Comparison of ENCODE assay signal across 7 mouse cellular contexts in the genomic region with DNA sequence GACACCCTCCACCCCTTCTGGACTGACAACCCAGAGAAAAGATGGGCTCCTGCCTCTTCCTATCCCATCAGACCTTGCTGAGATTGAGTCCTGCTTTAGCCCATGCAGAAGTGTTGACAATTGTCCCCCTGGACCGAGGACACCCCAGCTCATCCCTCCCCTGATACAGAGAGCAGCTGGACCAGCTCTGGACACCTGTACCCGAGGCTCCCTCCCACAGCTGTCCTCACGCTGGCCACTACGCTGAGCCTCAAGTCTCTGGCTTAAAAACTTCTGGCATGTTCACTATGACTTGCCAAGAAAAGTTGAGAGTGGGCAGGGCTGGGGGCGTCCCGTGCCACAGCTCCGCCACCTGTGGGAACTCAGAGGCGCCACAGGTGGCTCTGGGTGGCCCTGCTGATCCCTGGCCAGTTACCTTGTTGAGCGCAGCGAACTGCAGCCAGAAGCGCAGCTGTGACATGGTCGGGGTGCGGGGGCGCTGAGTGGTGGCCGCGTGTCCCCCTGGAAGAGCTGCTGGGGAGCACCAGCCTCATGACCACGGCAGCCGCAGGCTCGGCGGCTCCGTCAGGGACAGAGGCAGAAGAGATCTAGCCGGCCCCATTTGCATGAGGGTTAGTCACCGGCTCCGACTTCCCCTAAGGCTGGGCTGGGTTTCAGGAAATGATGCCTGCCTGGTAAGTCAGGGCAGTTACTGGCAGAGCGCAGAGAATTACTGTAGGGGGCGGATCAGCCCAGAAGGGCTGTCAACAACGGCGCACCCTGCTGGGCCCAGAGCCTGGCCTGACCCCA. TPM values are rescaled to one million over a fixed set of nuclear protein-coding genes. Genes with fewer than 3 reads are reported as not detected.
DNase-seq lines count a peak whose midpoint lies in the region; ATAC-seq and TF ChIP-seq lines count a peak whose summit lies in the region.

No protein-coding gene starts in this region.

- H3K9me3 ChIP-seq in embryonic facial prominence, embryonic 11.5 days (replicated peaks; ENCODE audit: control insufficient read depth, low read length), result no peaks in the 10 kb centered on the region
- no peaks in the 10 kb centered on the region for H3K9me3 ChIP-seq in heart, embryonic 16.5 days (replicated peaks; ENCODE audit: control insufficient read depth, low read length)
- H3K9me3 ChIP-seq in lung, embryonic 16.5 days (ENCODE audit: control insufficient read depth, low read length), result no peaks in the 10 kb centered on the region

- H3K27me3 ChIP-seq in embryonic facial prominence, embryonic 11.5 days (ENCODE audit: control insufficient read depth, insufficient read depth, low read length), result no peaks in the 10 kb centered on the region
- no peaks in the 10 kb centered on the region for H3K27me3 ChIP-seq in heart, embryonic 16.5 days (ENCODE audit: control insufficient read depth, insufficient read depth, low read length)
- no peaks in the 10 kb centered on the region for H3K27me3 ChIP-seq in lung, embryonic 16.5 days (ENCODE audit: control insufficient read depth, insufficient read depth, low read depth, low read length)
- H3K27me3 ChIP-seq in small intestine, adult 2 months (ENCODE audit: control insufficient read depth, insufficient read depth, low read length), result no peaks in the 10 kb centered on the region

- no peak; the same call in 1 of the 2 replicates for TF ChIP-seq POLR2A in small intestine, adult 2 months (IDR thresholded peaks at IDR 0.05; ENCODE audit: low read depth, low read length)

- H3K4me1 ChIP-seq in embryonic facial prominence, embryonic 11.5 days (ENCODE audit: control insufficient read depth, insufficient read depth, low read length), result no peaks in the 10 kb centered on the region; the same call in none of the 2 replicates
- peaks cover 32% of the 10 kb centered on the region for H3K4me1 ChIP-seq in heart, embryonic 16.5 days (ENCODE audit: control insufficient read depth, insufficient read depth, low read length)
- H3K4me1 ChIP-seq in lung, embryonic 16.5 days (replicated peaks; ENCODE audit: control insufficient read depth, insufficient read depth, low read length), result peaks cover 28% of the 10 kb centered on the region
- H3K4me1 ChIP-seq in small intestine, adult 2 months (ENCODE audit: control insufficient read depth, insufficient read depth, insufficient read length, low read length), result peaks cover 32% of the 10 kb centered on the region

- H3K4me2 ChIP-seq in embryonic facial prominence, embryonic 11.5 days (ENCODE audit: low read depth, low read length), result peak overlapping the region; percentile 3
- peak overlapping the region; percentile 56 for H3K4me2 ChIP-seq in heart, embryonic 16.5 days (ENCODE audit: low read depth, low read length)
- peak overlapping the region; percentile 49 for H3K4me2 ChIP-seq in lung, embryonic 16.5 days (ENCODE audit: low read depth, low read length)

- no peak overlapping the region for H3K9ac ChIP-seq in embryonic facial prominence, embryonic 11.5 days (replicated peaks; ENCODE audit: low read length)
- peak overlapping the region; percentile 59 for H3K9ac ChIP-seq in heart, embryonic 16.5 days (ENCODE audit: low read length)
- H3K9ac ChIP-seq in lung, embryonic 16.5 days (ENCODE audit: low read length), result peak overlapping the region; percentile 51

- peak; percentile 60; the same call in 1 of the 2 replicates for TF ChIP-seq CTCF in small intestine, adult 2 months (IDR thresholded peaks at IDR 0.05; ENCODE audit: extremely low read depth, insufficient read length, insufficient replicate concordance, low read depth, low read length)

- ATAC-seq in CD4-positive, CD25-positive, alpha-beta regulatory T cell, adult 4 months, result peak; percentile 97
- no peak for ATAC-seq in embryonic facial prominence, embryonic 11.5 days (replicated peaks; ENCODE audit: insufficient number of reproducible peaks, low FRiP score, low TSS enrichment, low read depth)
- peak; percentile 45 for ATAC-seq in heart, embryonic 16.5 days (replicated peaks; ENCODE audit: extremely low read depth, insufficient read depth, low FRiP score)
- peak; percentile 56 for ATAC-seq in lung, embryonic 16.5 days (ENCODE audit: low read depth)

- no peak overlapping the region for H3K4me3 ChIP-seq in embryonic facial prominence, embryonic 11.5 days (ENCODE audit: low read depth, low read length)
- peak overlapping the region; percentile 32 for H3K4me3 ChIP-seq in heart, embryonic 16.5 days (ENCODE audit: low read length)
- peak overlapping the region; percentile 26 for H3K4me3 ChIP-seq in lung, embryonic 16.5 days (ENCODE audit: low read length)
- H3K4me3 ChIP-seq in small intestine, adult 2 months (ENCODE audit: low read depth, low read length), result peak overlapping the region; percentile 68

- WGBS in embryonic facial prominence, embryonic 11.5 days, result 16% methylated on average over 28 of the region's 28 CpGs
- 17% methylated on average over 28 of the region's 28 CpGs for WGBS in heart, embryonic 16.5 days
- 20% methylated on average over 28 of the region's 28 CpGs for WGBS in lung, embryonic 16.5 days
- WGBS in small intestine, adult 2 months, result 12% methylated on average over 28 of the region's 28 CpGs

- no peaks in the 10 kb centered on the region for H3K36me3 ChIP-seq in embryonic facial prominence, embryonic 11.5 days (replicated peaks; ENCODE audit: control insufficient read depth, insufficient read depth, low read depth, low read length)
- peaks cover 6% of the 10 kb centered on the region; the same call in 1 of the 2 replicates for H3K36me3 ChIP-seq in heart, embryonic 16.5 days (ENCODE audit: control insufficient read depth, insufficient read depth)
- H3K36me3 ChIP-seq in lung, embryonic 16.5 days (ENCODE audit: control insufficient read depth, insufficient read depth, low read length), result no peaks in the 10 kb centered on the region
- H3K36me3 ChIP-seq in small intestine, adult 2 months (ENCODE audit: control insufficient read depth, insufficient read depth, low read length), result peaks cover 39% of the 10 kb centered on the region

- DNase-seq in MN1 (ENCODE audit: low spot score), result peak; percentile 90
- peak; percentile 50 for DNase-seq in embryonic facial prominence, embryonic 11.5 days (ENCODE audit: low spot score)
- DNase-seq in kidney, postnatal 36 days, result peak; percentile 79 to 83

- no peak overlapping the region for H3K27ac ChIP-seq in embryonic facial prominence, embryonic 11.5 days (replicated peaks; ENCODE audit: low read depth, low read length)
- peak overlapping the region; percentile 8; the same call in 1 of the 2 replicates for H3K27ac ChIP-seq in heart, embryonic 16.5 days (ENCODE audit: low read length)
- H3K27ac ChIP-seq in lung, embryonic 16.5 days (ENCODE audit: low read length), result peak overlapping the region; percentile 49
- peak overlapping the region; percentile 91 for H3K27ac ChIP-seq in small intestine, adult 2 months (ENCODE audit: insufficient read depth, low read depth, low read length)

RNA-seq across cellular contexts. Expression of gene Gpx4, which starts 28.0 kb away (rescaled TPM):
- polyA plus RNA-seq in CD4-positive, CD25-positive, alpha-beta regulatory T cell, adult 4 months (2017; shearing (Covaris generic)), result 100 to 1,000 TPM; 450 to 480 TPM
- polyA plus RNA-seq in embryonic facial prominence, embryonic 11.5 days (2014; fragmentation: Nextera tagmentation; extraction: Ambion mirVana), result 515 and 565 TPM in 2 replicates
- polyA plus RNA-seq in heart, embryonic 16.5 days (2015; fragmentation: Nextera tagmentation; extraction: Ambion mirVana), result 668 and 748 TPM in 2 replicates
- 554 and 585 TPM in 2 replicates for polyA plus RNA-seq in lung, embryonic 16.5 days (2015; fragmentation: Nextera tagmentation; extraction: Ambion mirVana)
- 388 and 646 TPM in 2 replicates for polyA plus RNA-seq in small intestine, adult 2 months (2012; rRNA removed)

RNA-seq across cellular contexts. Expression of gene Sbno2, which starts 30.4 kb away (rescaled TPM):
- polyA plus RNA-seq in CD4-positive, CD25-positive, alpha-beta regulatory T cell, adult 4 months (2017; shearing (Covaris generic)), result 10 to 100 TPM; 28.4 to 54.8 TPM
- polyA plus RNA-seq in embryonic facial prominence, embryonic 11.5 days (2014; fragmentation: Nextera tagmentation; extraction: Ambion mirVana), result 5.6 and 6.6 TPM in 2 replicates
- 11.7 and 13.5 TPM in 2 replicates for polyA plus RNA-seq in heart, embryonic 16.5 days (2015; fragmentation: Nextera tagmentation; extraction: Ambion mirVana)
- polyA plus RNA-seq in lung, embryonic 16.5 days (2015; fragmentation: Nextera tagmentation; extraction: Ambion mirVana), result 18.7 and 19.1 TPM in 2 replicates
- polyA plus RNA-seq in small intestine, adult 2 months (2012; rRNA removed), result 61.2 and 126 TPM in 2 replicates

RNA-seq across cellular contexts. Expression of gene Polr2e, which starts 35.4 kb away (rescaled TPM):
- 100 to 1,000 TPM; 194 to 220 TPM for polyA plus RNA-seq in CD4-positive, CD25-positive, alpha-beta regulatory T cell, adult 4 months (2017; shearing (Covaris generic))
- 266 and 287 TPM in 2 replicates for polyA plus RNA-seq in embryonic facial prominence, embryonic 11.5 days (2014; fragmentation: Nextera tagmentation; extraction: Ambion mirVana)
- polyA plus RNA-seq in heart, embryonic 16.5 days (2015; fragmentation: Nextera tagmentation; extraction: Ambion mirVana), result 136 and 144 TPM in 2 replicates
- 194 and 210 TPM in 2 replicates for polyA plus RNA-seq in lung, embryonic 16.5 days (2015; fragmentation: Nextera tagmentation; extraction: Ambion mirVana)
- polyA plus RNA-seq in small intestine, adult 2 months (2012; rRNA removed), result 140 and 186 TPM in 2 replicates

RNA-seq across cellular contexts. Expression of gene Stk11, which starts 40.6 kb away (rescaled TPM):
- 10 to 100 TPM; 19.2 to 30.7 TPM for polyA plus RNA-seq in CD4-positive, CD25-positive, alpha-beta regulatory T cell, adult 4 months (2017; shearing (Covaris generic))
- polyA plus RNA-seq in embryonic facial prominence, embryonic 11.5 days (2014; fragmentation: Nextera tagmentation; extraction: Ambion mirVana), result 16.6 and 18.5 TPM in 2 replicates
- 13.8 and 15.3 TPM in 2 replicates for polyA plus RNA-seq in heart, embryonic 16.5 days (2015; fragmentation: Nextera tagmentation; extraction: Ambion mirVana)
- polyA plus RNA-seq in lung, embryonic 16.5 days (2015; fragmentation: Nextera tagmentation; extraction: Ambion mirVana), result 18.6 and 23.3 TPM in 2 replicates
- 77.5 and 124 TPM in 2 replicates for polyA plus RNA-seq in small intestine, adult 2 months (2012; rRNA removed)

RNA-seq across cellular contexts. Expression of gene Arhgap45, which starts 58.6 kb away (rescaled TPM):
- polyA plus RNA-seq in CD4-positive, CD25-positive, alpha-beta regulatory T cell, adult 4 months (2017; shearing (Covaris generic)), result 100 to 1,000 TPM; 233 to 369 TPM
- 5.2 and 6.7 TPM in 2 replicates for polyA plus RNA-seq in embryonic facial prominence, embryonic 11.5 days (2014; fragmentation: Nextera tagmentation; extraction: Ambion mirVana)
- polyA plus RNA-seq in heart, embryonic 16.5 days (2015; fragmentation: Nextera tagmentation; extraction: Ambion mirVana), result 10.9 and 17.7 TPM in 2 replicates
- 18.1 and 21.8 TPM in 2 replicates for polyA plus RNA-seq in lung, embryonic 16.5 days (2015; fragmentation: Nextera tagmentation; extraction: Ambion mirVana)
- 23.2 and 36.8 TPM in 2 replicates for polyA plus RNA-seq in small intestine, adult 2 months (2012; rRNA removed)

Comparison
In these comparisons a context has a peak if more than half of its experiments do, and no peak if none do; other contexts are left out.
1. H3K4me2 ChIP-seq: peak in every context shown above with its lines; median percentile 56 in heart, embryonic 16.5 days; 49 in lung, embryonic 16.5 days; 3 in embryonic facial prominence, embryonic 11.5 days.